Mouse (Mus musculus) layer of hippocampus, postnatal 25 days (tissue): Measurements from ENCODE around the gene Acd. TPM values are rescaled to one million over a fixed set of nuclear protein-coding genes. Genes with fewer than 3 reads are reported as not detected.

ENCODE experiments used
- DNase-seq, 2 experiments: peaks; one replicate each; pipeline ENCODE4 v3.0.0; 2022; ENCODE audit warnings: mixed read lengths in 2 of 2, low spot score in 1 of 2; ENCODE audit errors: extremely low spot score in 1 of 2
- total RNA-seq, 2 experiments: library from RNA; stranded (reverse); gene quantifications; 2 replicates each; pipeline ENCODE4 v1.2.3; 2021

The Acd gene
- total RNA-seq, 2 experiments from 2014 or later = 39.8 to 41.9 TPM

- no peak for DNase-seq
Measured at GRCm38 (mm10) chr8:105677891-105678290, 23.0 kb downstream of the Acd start.

- no peak for DNase-seq
Measured at GRCm38 (mm10) chr8:105661167-105661566, 39.7 kb downstream of the Acd start.

GRCm38 (mm10) chr8:105657641-105658040, 43.3 kb downstream of the Acd start:
- no peak for DNase-seq

- DNase-seq = no peak
Measured at GRCm38 (mm10) chr8:105648929-105649328, 52.0 kb downstream of the Acd start.

Other genes with a start within 250 kb of the Acd start
- gene Tppp3, start 229.6 kb downstream of the Acd start, total RNA-seq = 10 to 100 TPM; 26.7 to 33.7 TPM
- 10 to 100 TPM; 27.6 to 34.0 TPM for gene Zdhhc1, start 204.2 kb downstream of the Acd start, total RNA-seq
- under 1 TPM in 1 of 2 experiments, not detected in 1; 0.15 TPM for gene Hsd11b2, start 182.3 kb downstream of the Acd start, total RNA-seq
- gene Atp6v0d1, start 135.1 kb downstream of the Acd start, total RNA-seq = 100 to 1,000 TPM; 293 to 332 TPM
- gene Ripor1, start 95.8 kb downstream of the Acd start, total RNA-seq = 10 to 100 TPM; 83.2 to 92.9 TPM
- 10 to 100 TPM; 63.3 to 71.7 TPM for gene Ctcf, start 64.5 kb downstream of the Acd start, total RNA-seq
- gene Agrp, start 63.7 kb downstream of the Acd start, total RNA-seq = not detected
- gene Carmil2, start 14.8 kb downstream of the Acd start, total RNA-seq = 10 to 100 TPM; 70.2 to 79.8 TPM
- 10 to 100 TPM; 34.8 to 38.4 TPM for gene Pard6a, start within 50 bp of the Acd start, total RNA-seq
- not detected for gene 4933405L10Rik, start 6.6 kb upstream of the Acd start, total RNA-seq
- 1 to 10 TPM; 8.2 to 9.9 TPM for gene Enkd1, start 7.1 kb upstream of the Acd start, total RNA-seq
- gene Gfod2, start 57.6 kb upstream of the Acd start, total RNA-seq = 10 to 100 TPM; 19.2 to 23.1 TPM
- gene Ranbp10, start 126.2 kb upstream of the Acd start, total RNA-seq = 10 to 100 TPM; 24.3 to 26.6 TPM
- gene Tsnaxip1, start 126.6 kb upstream of the Acd start, total RNA-seq = under 1 TPM; 0.15 to 0.31 TPM
- gene Cenpt, start 152.2 kb upstream of the Acd start, total RNA-seq = 10 to 100 TPM; 13.4 to 15.4 TPM
- gene Thap11, start 154.0 kb upstream of the Acd start, total RNA-seq = 10 to 100 TPM; 38.2 to 44.4 TPM
- gene Nutf2, start 159.5 kb upstream of the Acd start, total RNA-seq = 10 to 100 TPM; 27.6 to 34.9 TPM
- 10 to 100 TPM; 59.9 to 72.4 TPM for gene Edc4, start 179.8 kb upstream of the Acd start, total RNA-seq
- 1 to 10 TPM in 1 of 2 experiments, under 1 TPM in 1; 0.99 to 1.1 TPM for gene Nrn1l, start 192.5 kb upstream of the Acd start, total RNA-seq
- 1 to 10 TPM; 7.7 to 8.9 TPM for gene Pskh1, start 199.3 kb upstream of the Acd start, total RNA-seq
- 1 to 10 TPM in 1 of 2 experiments, under 1 TPM in 1; 0.76 to 1.6 TPM for gene Ctrl, start 232.8 kb upstream of the Acd start, total RNA-seq
- gene Psmb10, start 237.3 kb upstream of the Acd start, total RNA-seq = 10 to 100 TPM; 58.6 to 70.6 TPM
- 10 to 100 TPM; 44.9 to 49.5 TPM for gene Lcat, start 242.3 kb upstream of the Acd start, total RNA-seq